In the genomic region with DNA sequence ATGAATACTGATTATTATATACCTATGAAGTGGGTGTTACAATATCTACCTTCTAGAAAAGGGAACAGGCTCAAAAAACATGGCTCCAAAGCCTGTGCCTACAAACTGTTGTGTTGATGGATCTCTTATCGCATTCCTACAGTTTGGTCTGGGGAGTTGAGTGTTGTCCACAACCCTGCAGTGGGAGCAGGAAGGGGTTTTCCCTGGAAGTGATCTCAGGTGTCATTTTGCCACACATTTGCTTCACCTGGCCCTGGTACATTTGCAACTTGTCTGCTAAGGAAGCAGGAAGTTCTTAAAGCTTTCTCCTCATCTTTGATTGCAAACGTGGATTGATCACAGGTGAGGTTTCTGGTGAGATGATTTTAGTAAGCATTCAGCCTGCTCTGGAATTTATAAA, we compare ENCODE assay signal across 8 mouse cellular contexts. TPM values are rescaled to one million over a fixed set of nuclear protein-coding genes. Genes with fewer than 3 reads are reported as not detected.
DNase-seq lines count a peak whose midpoint lies in the region; ATAC-seq and TF ChIP-seq lines count a peak whose summit lies in the region.

No protein-coding gene starts in this region.

- peak overlapping the region; percentile 62 for H3K9ac ChIP-seq in liver, adult 2 months (ENCODE audit: low read depth, low read length)
- no peak overlapping the region for H3K9ac ChIP-seq in hindbrain, postnatal 0 days (replicated peaks; ENCODE audit: low read length)
- H3K9ac ChIP-seq in neural tube, embryonic 12.5 days, result no peak overlapping the region

- no peaks in the 10 kb centered on the region for H3K36me3 ChIP-seq in liver, adult 2 months (ENCODE audit: control insufficient read depth, insufficient read depth, low read length)
- H3K36me3 ChIP-seq in hindbrain, postnatal 0 days (ENCODE audit: insufficient read depth, low read length), result no peaks in the 10 kb centered on the region
- no peaks in the 10 kb centered on the region for H3K36me3 ChIP-seq in neural tube, embryonic 12.5 days

- H3K27ac ChIP-seq in liver, adult 2 months (replicated peaks; ENCODE audit: insufficient read depth, low read depth, low read length), result peak overlapping the region; percentile 55
- no peak overlapping the region for H3K27ac ChIP-seq in hindbrain, postnatal 0 days
- H3K27ac ChIP-seq in neural tube, embryonic 12.5 days, result no peak overlapping the region

- no peaks in the 10 kb centered on the region for H3K9me3 ChIP-seq in hindbrain, postnatal 0 days (ENCODE audit: low read length)
- no peaks in the 10 kb centered on the region for H3K9me3 ChIP-seq in neural tube, embryonic 12.5 days

- DNase-seq in CD4-positive, CD25-positive, alpha-beta regulatory T cell, adult 2 months (ENCODE audit: low read depth, low spot score), result peak; percentile 53
- no peak for DNase-seq in liver, adult 2 months (ENCODE audit: extremely low read depth, low read depth, low spot score)
- no peak for DNase-seq in liver
- DNase-seq in hindbrain, postnatal 0 days (ENCODE audit: low spot score), result no peak
- no peak for DNase-seq in left cerebral cortex, adult 18-20 months (ENCODE audit: low spot score in 2 of 2)

- peaks cover 27% of the 10 kb centered on the region for H3K4me1 ChIP-seq in liver, adult 2 months (ENCODE audit: control insufficient read depth, insufficient read depth, low read length)
- peaks cover 10% of the 10 kb centered on the region; the same call in 1 of the 2 replicates for H3K4me1 ChIP-seq in hindbrain, postnatal 0 days (ENCODE audit: insufficient read depth, low read length)
- peaks cover 9% of the 10 kb centered on the region; the same call in 1 of the 2 replicates for H3K4me1 ChIP-seq in neural tube, embryonic 12.5 days

- H3K4me2 ChIP-seq in hindbrain, postnatal 0 days (ENCODE audit: low read depth, low read length), result peak overlapping the region; percentile 89
- peak overlapping the region; percentile 39 for H3K4me2 ChIP-seq in neural tube, embryonic 12.5 days (replicated peaks)

- H3K4me3 ChIP-seq in liver, adult 2 months (ENCODE audit: insufficient read depth, low read depth, low read length), result peak overlapping the region; percentile 99
- peak overlapping the region; percentile 94; the same call in 1 of the 2 replicates for H3K4me3 ChIP-seq in hindbrain, postnatal 0 days (ENCODE audit: low read length)
- no peak overlapping the region for H3K4me3 ChIP-seq in neural tube, embryonic 12.5 days

- H3K79me2 ChIP-seq in liver, adult 2 months (ENCODE audit: control insufficient read depth, insufficient read depth, low read length), result peaks cover 32% of the 10 kb centered on the region; the same call in 1 of the 2 replicates

- no peak for ATAC-seq in CD4-positive, CD25-positive, alpha-beta regulatory T cell, adult 4 months
- ATAC-seq in hindbrain, postnatal 0 days, result no peak
- ATAC-seq in neural tube, embryonic 12.5 days (ENCODE audit: low FRiP score, low read depth), result no peak
- ATAC-seq in megakaryocyte progenitor cell, adult 5-6 weeks (replicated peaks; ENCODE audit: poor library complexity), result no peak

- TF ChIP-seq POLR2A in liver, adult 2 months (IDR thresholded peaks at IDR 0.05; ENCODE audit: extremely low read depth, insufficient read depth, low read length), result no peak

- WGBS in liver, adult 2 months, result 9% methylated on average over 2 of the region's 2 CpGs
- 60% methylated on average over 2 of the region's 2 CpGs for WGBS in hindbrain, postnatal 0 days
- 70% methylated on average over 2 of the region's 2 CpGs for WGBS in neural tube, embryonic 12.5 days

- no peaks in the 10 kb centered on the region for H3K27me3 ChIP-seq in liver, adult 2 months (ENCODE audit: control insufficient read depth, insufficient read depth, low read length)
- no peaks in the 10 kb centered on the region for H3K27me3 ChIP-seq in hindbrain, postnatal 0 days (ENCODE audit: insufficient read depth, low read length)
- no peaks in the 10 kb centered on the region for H3K27me3 ChIP-seq in neural tube, embryonic 12.5 days (replicated peaks)

- TF ChIP-seq CTCF in liver, adult 2 months (IDR thresholded peaks at IDR 0.05; ENCODE audit: low read depth, low read length), result no peak
- no peak for TF ChIP-seq CTCF in hindbrain, postnatal 0 days (IDR thresholded peaks at IDR 0.05; ENCODE audit: low read depth)

RNA-seq across cellular contexts. Expression of a gene that starts 1.7 kb away (rescaled TPM):
- 10 to 100 TPM; 52.9 to 65.9 TPM for polyA plus RNA-seq in CD4-positive, CD25-positive, alpha-beta regulatory T cell, adult 4 months (2017; shearing (Covaris generic))
- 70.2 and 82.8 TPM in 2 replicates for total RNA-seq in liver, adult 2 months (2014; rRNA removed)
- polyA plus RNA-seq in liver, adult 2 months (2012; rRNA removed), result 16.0 and 18.9 TPM in 2 replicates
- 37.4 TPM in 2 replicates for total RNA-seq in hindbrain, postnatal 0 days (2014; rRNA removed)
- 18.2 and 20.2 TPM in 2 replicates for polyA plus RNA-seq in hindbrain, postnatal 0 days (2015; fragmentation: Nextera tagmentation; extraction: Ambion mirVana)
- 33.6 and 36.4 TPM in 2 replicates for polyA plus RNA-seq in neural tube, embryonic 12.5 days (2016; fragmentation: Nextera tagmentation; extraction: Ambion mirVana)
- 25.0 and 29.8 TPM in 2 replicates for total RNA-seq in megakaryocyte progenitor cell, adult 5-6 weeks (2015)
- 27.9 and 32.7 TPM in 2 replicates for total RNA-seq in megakaryocyte progenitor cell, adult 5-6 weeks (2017)
- total RNA-seq in left cerebral cortex, adult 18-20 months (2021), result 10 to 100 TPM; 78.5 to 88.1 TPM
